Mouse (Mus musculus) kidney, embryonic 14.5 days (tissue): ENCODE results near the gene Dnajc5. TPM values are rescaled to one million over a fixed set of nuclear protein-coding genes. Genes with fewer than 3 reads are reported as not detected.
A peak's percentile ranks its signal among the peaks of the same experiment; 100 is the strongest.

Experiments used
- ATAC-seq: fragments of 200-750 bp; cut with Nextera tagmentation; 2 replicates; pipeline ENCODE4 v1.8.0; 2017; ENCODE audit warnings: moderate number of reproducible peaks, mild to moderate bottlenecking, moderate TSS enrichment, moderate library complexity; ENCODE audit not compliant: low FRiP score, low TSS enrichment
- H3K27ac ChIP-seq: fragments of 300-500 bp; sonication (generic); 2 replicates; pipeline ENCODE4 v1.5.1; 2014; ENCODE audit warnings: low read depth, mild to moderate bottlenecking, low read length, moderate library complexity, mixed read lengths
- H3K27me3 ChIP-seq: fragments of 300-500 bp; sonication (generic); 2 replicates; pipeline ENCODE4 v1.6.1; 2014; ENCODE audit warnings: mild to moderate bottlenecking, low read length; ENCODE audit not compliant: control insufficient read depth, insufficient read depth
- H3K36me3 ChIP-seq: fragments of 300-500 bp; sonication (generic); 2 replicates; pipeline ENCODE4 v1.6.1; 2014; ENCODE audit warnings: low read length, mixed read lengths; ENCODE audit not compliant: control insufficient read depth, insufficient read depth
- H3K4me1 ChIP-seq: fragments of 300-500 bp; sonication (generic); 2 replicates; pipeline ENCODE4 v1.6.1; 2014; ENCODE audit warnings: low read length, mixed read lengths; ENCODE audit not compliant: control insufficient read depth, insufficient read depth
- H3K4me2 ChIP-seq: fragments of 300-500 bp; sonication (generic); replicated peaks from 2 replicates; pipeline ENCODE4 v1.6.1; 2014; ENCODE audit warnings: low read depth, mild to moderate bottlenecking, low read length
- H3K4me3 ChIP-seq: fragments of 300-500 bp; sonication (generic); 2 replicates; pipeline ENCODE4 v1.5.1; 2014; ENCODE audit warnings: mild to moderate bottlenecking, low read length
- H3K9ac ChIP-seq: fragments of 300-500 bp; sonication (generic); 2 replicates; pipeline ENCODE4 v1.6.1; 2014; ENCODE audit warnings: low read depth, mild to moderate bottlenecking, low read length, moderate library complexity
- H3K9me3 ChIP-seq: fragments of 300-500 bp; sonication (generic); 2 replicates; pipeline ENCODE4 v1.6.1; 2016; ENCODE audit warnings: low read length; ENCODE audit not compliant: control insufficient read depth
- WGBS: fragments of 180-500 bp; shearing (Covaris S2); extraction: QIAGEN DNeasy Blood & Tissue Kit; methylation state at CpG from one replicate; pipeline ENCODE4 v1.1.7; 2014; 5-methylcytosine and 5-hydroxymethylcytosine counted together
- polyA plus RNA-seq: library from polyadenylated mRNA; unstranded; fragments of >200 nt; fragmentation: Nextera tagmentation; extraction: Ambion mirVana; gene quantifications from 2 replicates; pipeline ENCODE4 v1.2.1, GENCODE M21; 2014

The Dnajc5 gene
- 41.5 and 82.2 TPM in 2 replicates for polyA plus RNA-seq

DNA sequence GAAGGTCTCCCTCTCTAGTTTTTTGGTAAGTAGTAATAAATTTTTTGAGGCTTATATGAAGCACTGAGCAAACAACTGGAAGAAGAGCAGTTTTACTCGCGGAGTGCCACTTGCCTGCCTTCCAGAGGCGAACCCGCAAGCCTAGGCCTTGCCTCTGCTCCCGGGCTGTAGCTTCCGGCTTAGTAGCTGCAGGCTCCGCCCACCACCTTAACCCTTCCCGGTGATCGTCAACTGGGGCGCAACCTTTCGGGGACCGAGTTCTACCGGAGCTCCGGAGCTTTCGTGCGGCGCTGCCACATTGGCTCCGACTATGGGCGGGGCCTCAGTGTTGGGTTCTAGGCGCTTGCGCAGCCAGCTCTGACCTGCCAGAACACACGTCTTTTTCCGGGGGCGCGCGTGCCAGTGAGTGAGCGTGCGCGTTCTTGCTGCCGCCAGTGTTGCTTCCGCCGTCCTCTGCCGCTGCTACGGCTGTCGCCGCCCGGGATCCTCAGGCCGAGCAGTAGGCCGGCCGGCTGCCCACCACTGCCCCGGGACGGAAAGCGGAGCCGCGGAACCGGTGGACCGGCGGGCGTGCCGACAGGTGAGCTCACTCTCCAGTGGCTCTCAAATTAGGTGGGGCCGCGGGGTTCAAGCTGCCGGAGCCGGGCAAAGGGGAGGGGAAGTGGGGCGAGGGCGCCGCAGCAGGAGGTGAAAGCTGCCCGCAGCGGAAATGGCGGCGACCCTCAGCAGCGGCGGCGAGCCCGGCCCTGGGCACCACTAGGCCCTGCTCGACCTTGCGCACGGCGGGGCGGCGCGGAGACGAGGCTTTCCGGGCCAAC, at the start of gene Dnajc5:
Gene Dnajc5, plus strand, starts transcription at position 368 of the 818 bp plus-strand sequence.
- peaks cover 15% of the 10 kb centered on the region; the same call in 1 of the 2 replicates for H3K4me1 ChIP-seq
- ATAC-seq, result peak; percentile 98
- H3K9ac ChIP-seq, result peak within 1 kb of the TSS; percentile 96
- H3K9me3 ChIP-seq, result no peaks in the 10 kb centered on the region
- H3K27me3 ChIP-seq, result no peaks in the 10 kb centered on the region
- peak within 1 kb of the TSS; percentile 64 for H3K4me2 ChIP-seq
- peak within 1 kb of the TSS; percentile 96 for H3K27ac ChIP-seq
- H3K4me3 ChIP-seq, result peak within 1 kb of the TSS; percentile 94
- H3K36me3 ChIP-seq, result peaks cover 31% of the 10 kb centered on the region
- WGBS, result under 1% methylated on average over 74 of the region's 74 CpGs

DNA sequence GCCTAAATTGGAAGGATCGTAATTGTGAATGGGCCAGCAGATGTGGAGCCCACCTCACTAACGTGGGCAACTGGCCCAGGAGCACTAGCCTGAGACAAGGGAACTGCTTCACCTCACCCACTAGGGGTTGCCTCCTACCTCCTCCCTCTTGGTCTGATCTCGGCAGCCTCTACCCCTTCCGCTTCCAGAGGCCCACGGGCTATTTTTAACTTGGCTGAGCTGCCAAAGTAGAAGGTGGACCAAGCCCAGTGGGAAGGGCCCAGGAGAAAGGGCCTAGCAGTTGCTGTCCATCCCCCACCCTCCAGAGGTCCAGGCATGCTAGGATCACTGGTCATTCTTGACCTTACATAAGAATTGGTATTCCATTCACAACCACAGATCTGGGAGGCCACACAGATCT, 49.0 kb upstream of the Dnajc5 start:
- 52% methylated on average over 5 of the region's 5 CpGs for WGBS
- 0 out of 2 replicates have a peak, but pooled peaks cover 9% of the 10 kb centered on the region for H3K4me1 ChIP-seq
- H3K9me3 ChIP-seq, result no peaks in the 10 kb centered on the region
- H3K9ac ChIP-seq, result no peak overlapping the region
- 0 out of 2 replicates have a peak, but pooled peaks have one; percentile 43 for ATAC-seq
- H3K4me2 ChIP-seq, result no peak overlapping the region
- H3K27ac ChIP-seq, result no peak overlapping the region
- no peaks in the 10 kb centered on the region for H3K27me3 ChIP-seq
- H3K36me3 ChIP-seq, result no peaks in the 10 kb centered on the region
- no peak overlapping the region for H3K4me3 ChIP-seq

DNA sequence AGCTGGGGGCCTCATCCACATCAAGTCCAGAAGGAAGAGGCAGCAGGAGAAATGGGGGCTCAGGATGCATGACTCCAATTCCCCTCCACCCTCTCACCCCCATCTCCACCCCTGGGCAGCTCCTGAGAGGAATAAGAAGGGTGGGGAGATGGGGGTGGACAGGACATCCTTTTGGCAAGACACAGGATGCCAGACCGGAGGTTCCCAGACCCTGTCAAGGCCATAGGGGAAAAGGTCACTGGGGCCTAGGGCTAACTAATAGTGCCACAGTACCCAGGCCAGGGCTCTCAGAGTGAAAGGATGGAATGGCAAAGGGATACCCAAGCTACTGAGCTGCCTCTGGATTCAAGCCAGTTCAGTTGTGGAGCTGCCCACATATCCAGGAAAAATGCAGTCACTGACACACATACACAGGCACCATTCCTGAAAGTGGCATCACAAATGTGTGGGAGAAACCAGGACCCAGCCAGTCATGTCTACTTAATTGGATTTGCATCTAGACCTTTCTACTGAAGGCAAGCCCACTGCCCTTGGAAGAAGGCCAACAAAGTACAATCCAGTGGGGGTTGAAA, 47.9 kb upstream of the Dnajc5 start:
- Histone ChIP-seq H3K9ac (no peak overlapping the region), H3K27me3 (no peaks in the 10 kb centered on the region), H3K27ac (no peak overlapping the region), H3K4me3 (no peak overlapping the region), H3K9me3 (no peaks in the 10 kb centered on the region), H3K4me2 (no peak overlapping the region), H3K4me1 (0 out of 2 replicates have a peak, but pooled peaks cover 9% of the 10 kb centered on the region), H3K36me3 (no peaks in the 10 kb centered on the region)
- ATAC-seq, result no peak
- WGBS, result 60% methylated on average over 1 of the region's 1 CpGs

DNA sequence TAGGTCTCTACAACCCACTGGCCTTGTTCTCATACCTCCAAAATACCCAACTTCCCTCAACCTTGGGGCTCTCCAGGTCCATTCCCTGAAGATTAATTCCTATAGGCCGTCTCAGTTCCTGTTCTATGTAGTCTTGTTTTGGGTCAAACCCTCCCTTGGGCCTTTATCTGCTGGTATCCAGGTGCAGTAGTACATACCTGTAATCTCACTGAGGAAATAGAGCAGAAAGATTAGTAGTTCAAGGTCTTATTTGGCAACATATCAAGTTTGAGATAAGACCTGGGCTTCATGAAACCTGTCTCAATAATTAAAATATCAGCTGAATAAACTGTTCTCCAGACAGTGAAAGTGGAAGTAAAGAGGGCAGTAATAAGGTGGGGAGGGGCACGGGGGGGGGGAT, 37.2 kb upstream of the Dnajc5 start:
- peaks cover 28% of the 10 kb centered on the region for H3K4me1 ChIP-seq
- H3K9ac ChIP-seq, result no peak overlapping the region
- WGBS, result 68% methylated on average over 2 of the region's 2 CpGs
- no peaks in the 10 kb centered on the region for H3K36me3 ChIP-seq
- ATAC-seq, result no peak
- H3K27me3 ChIP-seq, result no peaks in the 10 kb centered on the region
- H3K9me3 ChIP-seq, result no peaks in the 10 kb centered on the region
- no peak overlapping the region for H3K4me3 ChIP-seq
- H3K27ac ChIP-seq, result no peak overlapping the region
- H3K4me2 ChIP-seq, result no peak overlapping the region

DNA sequence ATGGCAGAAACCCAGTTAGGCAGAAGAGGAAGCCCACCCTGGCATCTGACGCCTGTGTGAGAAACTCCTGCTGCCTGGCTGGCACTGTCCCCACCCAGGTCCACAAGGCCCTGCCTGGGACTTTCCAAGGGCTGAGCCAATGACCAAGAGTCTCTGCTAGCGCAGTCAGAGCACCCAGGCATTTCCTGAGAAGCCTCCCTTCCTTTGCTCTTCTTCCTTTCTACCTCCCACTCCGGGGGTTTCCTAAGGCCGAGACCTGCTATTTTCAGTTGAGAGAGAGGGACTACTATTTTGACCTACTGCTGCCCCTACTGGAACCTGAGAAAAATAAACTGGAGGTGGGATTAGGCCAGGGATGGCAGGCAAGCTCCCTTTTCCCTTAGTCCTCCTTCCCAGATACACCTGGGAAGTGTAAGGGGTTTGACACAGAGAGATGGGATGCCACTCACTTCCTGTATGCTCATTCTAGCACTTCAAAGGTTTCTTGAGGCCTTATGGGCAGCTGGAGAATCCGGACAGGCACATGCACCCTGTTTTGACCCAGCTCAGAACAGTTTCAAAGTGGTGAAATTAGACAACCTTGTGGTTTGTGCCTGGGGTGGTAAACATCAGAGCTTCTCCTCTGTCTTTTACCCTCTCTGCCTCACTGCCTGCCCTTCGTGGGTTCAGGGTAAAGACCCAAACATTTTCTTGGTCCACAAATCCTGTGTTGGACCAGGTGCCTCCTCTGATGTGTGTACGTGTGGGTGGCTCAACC, 36.5 kb upstream of the Dnajc5 start:
- 26% methylated on average over 7 of the region's 7 CpGs for WGBS
- Histone ChIP-seq H3K4me3 (no peak overlapping the region), H3K27ac (peak overlapping the region; percentile 7; the same call in 1 of the 2 replicates), H3K36me3 (no peaks in the 10 kb centered on the region), H3K4me1 (peaks cover 35% of the 10 kb centered on the region), H3K27me3 (no peaks in the 10 kb centered on the region), H3K9me3 (no peaks in the 10 kb centered on the region), H3K4me2 (no peak overlapping the region), H3K9ac (no peak overlapping the region)
- no peak for ATAC-seq

DNA sequence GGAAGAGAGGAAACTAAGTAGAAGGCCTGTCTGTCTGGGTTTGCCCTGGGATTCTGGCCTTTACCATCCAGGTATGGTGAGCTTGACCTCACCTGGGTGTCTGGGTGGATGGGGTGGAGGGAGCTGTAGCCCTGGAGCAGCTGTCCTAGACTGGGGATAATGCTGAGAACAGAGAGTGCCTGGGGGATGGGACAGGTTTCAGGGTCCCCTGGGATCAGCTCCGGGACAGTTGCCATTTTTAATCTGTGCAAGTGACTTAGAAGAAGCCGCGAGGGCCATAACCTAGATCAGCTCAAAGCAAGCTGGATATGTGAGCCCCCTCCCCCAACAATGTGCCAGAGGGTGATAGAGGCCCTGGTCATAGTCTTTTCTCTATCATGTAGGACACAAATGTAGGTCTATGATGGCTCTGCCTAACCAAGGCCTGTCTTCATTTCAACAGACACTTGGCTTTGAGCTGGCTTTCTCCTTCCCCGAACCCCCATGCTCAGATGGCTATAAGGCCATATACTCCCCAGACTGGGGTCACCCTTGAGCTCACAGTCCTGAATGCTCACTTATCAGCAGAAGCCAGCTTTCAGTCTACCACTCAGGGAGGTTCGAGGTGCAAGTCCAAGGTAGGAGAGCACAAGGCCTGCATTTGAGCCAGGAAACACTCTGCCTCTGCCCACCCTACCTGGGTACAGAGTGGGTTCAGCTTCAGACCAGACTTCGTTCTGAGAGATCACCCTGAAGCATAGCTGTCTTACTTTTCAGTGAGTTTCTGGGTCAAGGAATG, 35.6 kb upstream of the Dnajc5 start:
- H3K27me3 ChIP-seq, result no peaks in the 10 kb centered on the region
- 84% methylated on average over 6 of the region's 6 CpGs for WGBS

DNA sequence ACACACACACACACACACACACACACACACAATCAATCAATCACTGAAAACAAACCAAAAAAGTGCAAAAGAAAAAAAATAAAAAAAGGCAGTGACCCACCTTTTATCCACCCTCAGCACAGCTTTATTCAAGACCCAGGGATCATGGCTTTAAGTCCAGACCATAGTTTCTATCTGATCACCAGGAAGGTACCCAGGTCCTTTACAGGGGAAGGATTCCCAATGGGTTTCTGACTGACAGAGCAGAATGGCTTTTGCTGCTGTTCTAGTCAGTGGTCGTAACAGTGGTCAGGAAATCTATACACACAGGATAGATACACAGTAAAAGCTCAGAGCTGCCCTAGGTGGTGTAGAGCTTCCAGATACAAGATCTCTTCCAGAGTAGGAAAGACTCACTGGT, 34.5 kb upstream of the Dnajc5 start:
- Histone ChIP-seq H3K9ac (no peak overlapping the region), H3K27me3 (no peaks in the 10 kb centered on the region), H3K36me3 (no peaks in the 10 kb centered on the region), H3K27ac (peak overlapping the region; percentile 89), H3K4me3 (no peak overlapping the region), H3K4me1 (peaks cover 36% of the 10 kb centered on the region), H3K9me3 (no peaks in the 10 kb centered on the region), H3K4me2 (no peak overlapping the region)
- no peak for ATAC-seq
- 8% methylated on average over 1 of the region's 1 CpGs for WGBS

More for the DNA sequence above, 35.6 kb upstream of the Dnajc5 start:
- no peak overlapping the region for H3K4me3 ChIP-seq
- no peak overlapping the region for H3K9ac ChIP-seq
- H3K9me3 ChIP-seq, result no peaks in the 10 kb centered on the region
- no peak overlapping the region for H3K27ac ChIP-seq
- H3K4me2 ChIP-seq, result no peak overlapping the region
- no peak for ATAC-seq
- H3K36me3 ChIP-seq, result no peaks in the 10 kb centered on the region
- peaks cover 36% of the 10 kb centered on the region for H3K4me1 ChIP-seq
